Mouse (Mus musculus): Measurements from ENCODE around the gene Dnajb12. TPM values are rescaled to one million over a fixed set of nuclear protein-coding genes. Genes with fewer than 3 reads are reported as not detected.

Gene Dnajb12
- total and polyA plus RNA-seq, 3 experiments = 13.9 to 35.9 (median 21.5) TPM

DNA sequence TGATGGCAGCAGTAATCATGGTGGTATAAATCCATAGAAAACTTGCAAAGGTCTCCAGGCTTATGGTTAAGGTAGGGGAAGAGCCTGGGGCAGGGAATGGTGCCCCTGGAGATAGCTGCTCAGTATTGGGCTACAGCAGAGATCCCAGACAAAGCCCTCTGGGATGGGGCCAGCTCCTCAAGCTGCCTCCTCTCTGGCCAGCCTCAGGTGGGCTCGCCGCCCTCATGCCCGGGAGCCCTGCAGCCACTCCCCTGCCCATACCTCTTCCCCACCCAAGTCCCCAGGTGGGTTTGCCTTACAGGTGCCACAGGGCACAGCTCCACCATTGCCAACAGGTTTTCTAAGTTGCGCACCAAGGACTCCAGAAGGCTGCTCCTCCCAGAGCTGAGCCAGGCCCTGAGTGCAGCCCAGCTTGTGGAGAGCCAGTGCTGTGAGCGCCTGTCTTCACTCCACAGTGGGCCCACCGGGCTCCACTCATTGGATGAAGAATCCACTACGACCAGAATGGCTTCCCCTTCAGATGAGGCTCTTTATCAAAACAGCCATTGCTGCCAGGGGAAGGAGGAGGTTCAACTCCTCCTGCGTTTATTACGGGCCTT, 18.9 kb downstream of the Dnajb12 start:
- no peaks in the 10 kb centered on the region for H3K27me3 ChIP-seq (replicated peaks)
- H3K27ac ChIP-seq (ENCODE audit: insufficient read depth, low read depth) = no peak overlapping the region
- dilution Hi-C loops (cut with MboI; ENCODE audit: extremely low pct_ligation_motif_present, extremely low pct_unique_long_range_greater_than_20kb, low sequenced_read_pairs) (no loop called here), in situ Hi-C loops (cut with MboI; ENCODE audit: low pct_ligation_motif_present, low pct_unique_long_range_greater_than_20kb, low sequenced_read_pairs) (loop anchor here (5.0 to 10.0 kb wide), 4 partner anchors 54 to 337 kb away; partner anchors contain the start of gene Ddit4)
- H3K9me3 ChIP-seq (replicated peaks; ENCODE audit: low read length) = no peaks in the 10 kb centered on the region
- H3K9ac ChIP-seq (ENCODE audit: insufficient read depth, low read depth) = no peak overlapping the region
- H3K4me1 ChIP-seq (ENCODE audit: control insufficient read depth in 1 of 2, insufficient read depth in 2 of 2) = peaks cover 66 to 88% of the 10 kb centered on the region in 2 experiments
- H3K4me2 ChIP-seq (ENCODE audit: insufficient read depth, low read depth, poor library complexity, severe bottlenecking) = no peak overlapping the region
- no peaks in the 10 kb centered on the region for H3K79me2 ChIP-seq (replicated peaks; ENCODE audit: control insufficient read depth, extremely low read depth, insufficient read depth, poor library complexity, severe bottlenecking)
- H3K36me3 ChIP-seq (replicated peaks in 1 of 2; ENCODE audit: control insufficient read depth in 1 of 2, insufficient read depth in 1 of 2, low read length in 1 of 2) = peaks cover 46 to 50% of the 10 kb centered on the region in 2 experiments
- TF ChIP-seq JUN (IDR thresholded peaks at IDR 0.05; ENCODE audit: insufficient read depth, low read depth, low read length) = no peak
- no peak for TF ChIP-seq MAX (IDR thresholded peaks at IDR 0.05; ENCODE audit: low read length)
- no peak for TF ChIP-seq NELFE (IDR thresholded peaks at IDR 0.05; ENCODE audit: low read depth, low read length)
- TF ChIP-seq MEF2A (IDR thresholded peaks at IDR 0.05; ENCODE audit: borderline replicate concordance, low read depth, low read length) = no peak
- H3K4me3 ChIP-seq (replicated peaks in 1 of 3; ENCODE audit: low read depth in 2 of 3, low read length in 2 of 3, poor library complexity in 1 of 3) = no peak overlapping the region
- no peak for DNase-seq (ENCODE audit: extremely low read depth)

- peak overlapping the region; percentile 32 for H3K4me2 ChIP-seq (ENCODE audit: insufficient read depth, low read depth, poor library complexity, severe bottlenecking)
- H3K9ac ChIP-seq (ENCODE audit: insufficient read depth, low read depth) = peak overlapping the region; percentile 58
- no peak for TF ChIP-seq UBTF (IDR thresholded peaks at IDR 0.05; ENCODE audit: low read depth, low read length)
- no peak for TF ChIP-seq MAX (IDR thresholded peaks at IDR 0.05; ENCODE audit: low read length)
- TF ChIP-seq ZNF384 (IDR thresholded peaks at IDR 0.05; ENCODE audit: low read depth, low read length) = no peak
- TF ChIP-seq EP300 (IDR thresholded peaks at IDR 0.05; ENCODE audit: low read length) = no peak
- TF ChIP-seq NRF1 (IDR thresholded peaks at IDR 0.05; ENCODE audit: low read depth, low read length) = no peak
- TF ChIP-seq CHD1 (IDR thresholded peaks at IDR 0.05; ENCODE audit: low read depth, low read length) = no peak
- TF ChIP-seq ZMIZ1 (IDR thresholded peaks at IDR 0.05; ENCODE audit: low read depth, low read length) = no peak
- TF ChIP-seq RAD21 (IDR thresholded peaks at IDR 0.05; ENCODE audit: low read depth, low read length) = no peak
- no peak for TF ChIP-seq ZC3H11A (IDR thresholded peaks at IDR 0.05; ENCODE audit: low read depth, low read length)
- no peak for TF ChIP-seq ETS1 (conservative IDR thresholded peaks at IDR 0.05; ENCODE audit: low read depth, low read length)
- TF ChIP-seq MEF2A (IDR thresholded peaks at IDR 0.05; ENCODE audit: borderline replicate concordance, low read depth, low read length) = no peak
- TF ChIP-seq JUN (IDR thresholded peaks at IDR 0.05; ENCODE audit: insufficient read depth, low read depth, low read length) = no peak
- TF ChIP-seq GABPA (IDR thresholded peaks at IDR 0.05; ENCODE audit: insufficient replicate concordance, low read depth, low read length) = no peak
- no peak for TF ChIP-seq KAT2A (IDR thresholded peaks at IDR 0.05; ENCODE audit: insufficient replicate concordance, low read length)
- TF ChIP-seq PAX5 (IDR thresholded peaks at IDR 0.05; ENCODE audit: low read length) = no peak
- DNase-seq (ENCODE audit: extremely low read depth) = no peak
- H3K4me1 ChIP-seq (ENCODE audit: control insufficient read depth in 1 of 2, insufficient read depth in 2 of 2) = peaks cover 70 to 95% of the 10 kb centered on the region in 2 experiments
- no peaks in the 10 kb centered on the region for H3K79me2 ChIP-seq (replicated peaks; ENCODE audit: control insufficient read depth, extremely low read depth, insufficient read depth, poor library complexity, severe bottlenecking)
- dilution Hi-C loops (cut with MboI; ENCODE audit: extremely low pct_ligation_motif_present, extremely low pct_unique_long_range_greater_than_20kb, low sequenced_read_pairs) = no loop called here
- no peaks in the 10 kb centered on the region for H3K27me3 ChIP-seq (replicated peaks)
- peak overlapping the region in 1 of 3 experiments; percentile 26 for H3K4me3 ChIP-seq (replicated peaks in 1 of 3; ENCODE audit: low read depth in 2 of 3, low read length in 2 of 3, poor library complexity in 1 of 3)
- in situ Hi-C loops (cut with MboI; ENCODE audit: low pct_ligation_motif_present, low pct_unique_long_range_greater_than_20kb, low sequenced_read_pairs) = loop anchor here (5.0 to 10.0 kb wide), 4 partner anchors 53 to 336 kb away; partner anchors contain the start of gene Ddit4
- peaks cover 39 to 44% of the 10 kb centered on the region in 2 experiments for H3K36me3 ChIP-seq (replicated peaks in 1 of 2; ENCODE audit: control insufficient read depth in 1 of 2, insufficient read depth in 1 of 2, low read length in 1 of 2)
- no peaks in the 10 kb centered on the region for H3K9me3 ChIP-seq (replicated peaks; ENCODE audit: low read length)
- H3K27ac ChIP-seq (ENCODE audit: insufficient read depth, low read depth) = peak overlapping the region; percentile 90
Measured at GRCm38 (mm10) chr10:59898935-59899334, 19.6 kb downstream of the Dnajb12 start.
